Mouse (Mus musculus): Measurements from ENCODE around the gene Wfdc12.
"Not testable (repeated sequence)": the region's sequence is repeated elsewhere in the genome, so short reads cannot be mapped to it uniquely, and the experiment has no call there.

Wfdc12 gene
- long read RNA-seq, experiment 1, partial matches to known transcripts: 0 of 2 reads
- long read RNA-seq, experiment 1, other reads (novel, unspliced or antisense): 0 of 2 reads
- long read RNA-seq, experiment 2: 0 reads

- intact Hi-C loops (cut with DNase I): no loop called here
These were observed at the start of gene Wfdc12 for GRCm38 (mm10) chr2:164190576-164190975. Gene Wfdc12 (minus strand): TSS chr2:164190608.

- intact Hi-C loops (cut with DNase I): no loop called here
These were observed 48.0 kb upstream of the Wfdc12 start, which contains the start of gene Svs2 for GRCm38 (mm10) chr2:164238366-164238765. Gene Svs2 (minus strand): TSS chr2:164238466.

DNA sequence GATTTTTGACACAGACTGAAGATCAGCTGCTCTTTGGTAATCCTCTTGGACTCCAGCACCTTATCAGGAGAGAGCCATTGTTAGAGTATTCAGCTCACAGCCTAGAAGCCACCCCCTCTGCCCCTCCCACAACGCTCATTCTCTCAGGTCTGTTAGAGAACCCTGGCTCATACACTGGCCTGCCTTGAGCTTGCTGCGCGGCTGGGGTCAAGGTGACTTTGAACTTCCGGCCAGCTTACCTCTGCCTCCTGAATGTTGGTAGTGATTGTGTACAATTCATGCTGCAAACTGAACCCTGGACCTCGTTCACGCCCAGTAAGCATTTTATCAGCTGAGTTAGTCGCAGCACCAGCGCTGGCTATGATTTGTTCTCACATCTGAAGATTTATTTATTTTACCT, 42.3 kb upstream of the Wfdc12 start:
- intact Hi-C loops (cut with DNase I): no loop called here

GRCm38 (mm10) chr2:164228361-164229070, 38.1 kb upstream of the Wfdc12 start:
- intact Hi-C loops (cut with DNase I): no loop called here

- intact Hi-C loops (cut with DNase I): no loop called here
These were observed 31.1 kb upstream of the Wfdc12 start, which contains the start of gene Wfdc15b for GRCm38 (mm10) chr2:164221522-164221921. Gene Wfdc15b (minus strand): TSS chr2:164221660.

DNA sequence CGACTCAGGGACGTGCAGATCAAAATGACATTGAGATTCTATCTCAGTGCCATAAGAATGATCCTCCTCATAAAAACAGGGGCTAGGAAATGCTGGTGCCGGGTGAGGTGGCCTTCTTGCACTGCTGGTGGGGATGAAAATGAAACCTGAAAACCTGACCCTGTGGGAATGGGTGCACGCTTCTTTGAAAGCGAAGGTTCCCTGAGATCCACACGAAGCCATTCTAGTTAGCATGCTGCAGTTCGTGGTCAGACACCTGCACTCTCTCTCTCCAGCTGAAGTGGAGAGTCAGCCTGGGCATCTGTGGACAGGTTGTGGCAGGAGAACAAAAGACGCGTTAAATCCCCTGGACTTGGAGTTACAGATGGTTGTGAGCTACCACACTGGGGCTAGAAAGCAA, 28.9 kb upstream of the Wfdc12 start:
- intact Hi-C loops (cut with DNase I): no loop called here

DNA sequence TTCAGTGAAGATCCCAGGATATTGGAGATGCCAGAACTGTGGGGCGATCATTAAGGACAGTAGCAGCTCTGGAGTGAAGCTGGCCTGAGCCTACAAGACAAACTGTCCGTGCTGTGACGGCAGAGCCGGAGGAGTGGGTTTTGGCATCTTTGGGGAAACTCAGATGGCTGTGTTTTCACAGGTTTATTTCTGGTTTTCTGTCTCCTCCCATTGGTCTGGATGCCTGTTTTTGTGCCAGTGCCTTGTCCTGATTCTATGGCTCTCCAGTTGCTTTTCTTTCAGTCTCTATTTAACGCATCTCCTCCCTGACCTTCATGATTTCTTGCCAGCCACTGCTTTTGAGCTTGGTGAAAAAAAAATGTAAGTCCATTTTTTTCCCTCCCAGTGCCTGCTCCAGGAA, 22.3 kb upstream of the Wfdc12 start:
- intact Hi-C loops (cut with DNase I): no loop called here

DNA sequence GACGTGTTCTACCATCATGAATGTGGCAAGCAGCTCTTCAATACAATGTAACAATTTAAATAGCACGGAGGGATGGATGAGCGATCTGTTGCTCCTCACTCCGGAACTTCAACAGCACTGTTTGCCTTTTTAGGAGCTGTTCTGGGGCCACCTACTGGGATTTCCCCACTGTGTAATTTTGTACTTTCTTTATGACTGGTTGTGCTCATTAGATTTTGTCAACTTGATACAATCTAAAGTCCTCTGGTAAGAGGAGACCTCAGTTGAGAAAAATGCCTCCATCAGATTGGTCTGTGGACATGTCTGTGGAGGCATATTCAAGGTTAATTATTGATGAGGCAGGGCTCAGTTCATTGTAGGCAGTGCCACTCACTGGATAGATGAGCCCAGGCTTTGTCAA, 20.5 kb upstream of the Wfdc12 start:
- intact Hi-C loops (cut with DNase I): no loop called here

- intact Hi-C loops (cut with DNase I): no loop called here
These were observed 16.3 kb upstream of the Wfdc12 start for GRCm38 (mm10) chr2:164206676-164207075.

DNA sequence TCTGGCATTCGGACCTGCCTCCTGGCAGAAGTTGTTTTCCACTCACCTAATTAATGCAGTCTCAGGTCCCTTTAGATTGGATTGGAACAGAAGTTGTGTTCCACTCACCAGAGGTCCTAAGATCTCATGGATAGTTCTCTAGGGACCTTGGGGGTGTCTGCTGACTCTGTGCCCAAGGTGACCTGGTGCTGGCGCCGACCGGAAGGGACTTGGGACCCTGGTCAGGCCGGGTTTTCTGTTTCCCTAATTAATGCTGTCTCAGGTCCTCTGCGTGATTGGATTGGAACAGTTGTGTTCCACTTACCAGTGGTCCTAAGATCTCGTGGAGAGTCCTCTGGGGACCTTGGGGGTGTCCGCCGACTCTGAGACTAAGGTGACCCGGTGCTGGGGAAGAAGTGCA, 15.6 kb upstream of the Wfdc12 start:
- intact Hi-C loops (cut with DNase I): not testable (repeated sequence)

DNA sequence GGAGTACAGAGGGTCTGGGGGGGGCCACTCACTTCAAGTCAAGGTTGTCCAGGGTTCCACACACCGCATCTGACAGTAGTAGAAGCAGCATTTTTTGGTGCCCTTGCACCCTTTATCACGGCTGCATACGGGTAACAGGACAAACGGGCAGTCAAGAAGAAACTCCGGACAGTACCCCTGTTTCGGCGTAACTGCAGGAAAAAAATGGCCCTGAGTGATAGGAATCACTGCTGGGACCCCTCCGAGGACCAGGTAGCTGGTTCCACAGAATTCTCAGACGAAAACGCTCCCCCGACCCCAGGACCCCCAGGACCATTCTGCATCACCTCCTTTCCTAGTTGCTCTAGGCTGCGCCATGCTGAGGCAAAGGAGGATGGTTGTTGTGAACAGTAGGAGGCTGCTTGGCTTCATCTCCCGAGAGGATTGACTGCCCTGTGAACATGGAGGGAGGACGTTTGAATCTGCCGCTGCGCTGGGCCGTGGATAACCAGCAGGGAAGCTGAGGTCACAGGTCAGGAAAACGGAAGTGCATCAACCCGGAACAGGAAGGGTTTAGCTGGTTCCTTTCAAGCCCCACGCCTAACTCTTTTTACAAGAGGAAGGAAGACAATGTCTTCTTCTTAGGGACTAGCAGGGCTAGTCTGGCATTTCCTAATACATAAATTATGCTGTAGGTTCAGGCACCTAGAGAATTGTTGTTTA, 9.4 kb upstream of the Wfdc12 start, which contains the start of gene Wfdc15a:
Gene Wfdc15a (minus strand): TSS at position 505 of the 702 bp plus-strand sequence.
- intact Hi-C loops (cut with DNase I): no loop called here

GRCm38 (mm10) chr2:164196700-164196990, 6.2 kb upstream of the Wfdc12 start:
- intact Hi-C loops (cut with DNase I): no loop called here

DNA sequence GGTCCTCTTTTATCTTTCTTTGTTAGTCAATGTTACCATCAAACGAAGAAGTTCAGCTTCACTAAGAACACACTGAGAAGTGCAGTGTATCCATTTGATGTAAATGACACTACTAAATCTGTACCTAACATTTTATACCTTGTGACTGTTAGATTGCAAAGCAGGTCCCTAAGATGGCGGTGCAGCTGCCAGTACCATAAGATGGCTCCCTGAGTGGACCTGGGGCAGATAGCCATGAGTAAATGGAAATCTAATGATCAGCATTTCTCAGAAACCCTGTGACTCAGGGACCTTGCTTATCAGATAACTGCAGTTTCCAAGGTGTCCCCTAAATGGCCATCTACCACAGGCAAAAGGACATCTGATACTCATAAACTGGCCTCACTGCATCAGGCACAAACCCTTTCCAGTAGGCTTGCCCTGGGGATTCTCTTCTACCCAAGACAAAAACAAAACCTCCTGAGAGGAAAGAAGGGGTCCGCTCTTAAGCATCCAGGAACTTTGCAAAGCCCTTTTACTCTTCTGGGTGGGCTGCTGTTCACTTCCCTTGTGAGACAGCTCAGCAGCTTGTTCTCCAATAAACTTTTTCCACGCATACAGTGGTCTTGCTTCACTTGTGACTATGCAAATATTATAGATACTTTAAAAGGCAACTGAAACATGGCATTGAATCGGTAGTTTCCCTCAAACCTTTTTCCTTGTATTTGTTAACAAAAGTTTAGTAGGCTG, 5.7 kb upstream of the Wfdc12 start:
- intact Hi-C loops (cut with DNase I): no loop called here

DNA sequence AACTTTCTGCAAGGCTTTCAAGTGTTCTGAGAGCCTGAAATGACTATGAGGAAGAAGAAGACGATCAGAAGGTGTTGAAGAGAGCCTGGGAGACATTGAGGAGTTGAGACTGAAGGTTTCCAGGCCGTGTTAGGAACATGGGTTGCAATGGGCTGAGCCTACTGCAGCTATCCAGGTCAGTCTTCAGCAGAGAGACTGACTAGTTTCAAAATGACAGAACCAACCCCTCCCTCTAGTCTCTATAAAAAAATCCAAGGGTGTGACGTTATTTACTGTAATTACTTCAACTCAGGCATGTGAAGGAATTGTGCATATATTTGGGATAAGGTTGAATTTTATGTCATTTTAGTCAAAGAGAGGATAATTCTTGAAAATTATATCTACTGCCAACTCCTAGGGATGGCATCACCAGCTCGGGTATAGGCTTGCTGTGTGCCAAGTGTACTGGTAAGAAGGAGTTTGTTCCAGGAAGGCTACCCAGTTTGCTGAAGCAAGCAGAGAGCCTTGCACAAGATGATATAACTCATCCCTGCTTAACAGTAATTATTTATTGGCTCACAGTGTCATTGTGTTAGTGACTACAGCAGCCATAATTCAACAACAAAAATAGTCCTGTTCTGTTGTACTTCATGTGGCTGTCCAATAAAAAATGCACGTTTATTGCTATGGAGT, 4.7 kb upstream of the Wfdc12 start:
- intact Hi-C loops (cut with DNase I): no loop called here

- intact Hi-C loops (cut with DNase I): no loop called here
These were observed 1.9 kb upstream of the Wfdc12 start for GRCm38 (mm10) chr2:164192279-164192678.

DNA sequence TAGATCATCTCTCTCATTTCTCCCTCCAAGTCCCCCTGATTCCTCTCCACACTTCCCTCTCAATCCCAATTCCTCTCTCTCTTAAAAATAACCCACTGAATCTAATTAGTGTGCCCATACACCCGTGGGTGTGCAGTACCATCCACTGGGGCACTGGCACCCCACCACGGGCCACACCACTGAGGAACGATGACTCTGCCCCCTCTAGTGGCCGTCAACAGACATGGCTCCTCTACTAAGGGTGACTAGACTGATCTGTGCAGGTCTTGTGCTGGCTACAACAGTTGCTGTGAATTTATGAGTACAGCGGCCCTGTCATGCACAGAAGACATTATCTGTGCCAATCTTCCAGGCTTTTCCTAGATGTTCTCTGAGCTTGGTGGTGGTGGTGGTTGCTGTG, 1.7 kb downstream of the Wfdc12 start:
- intact Hi-C loops (cut with DNase I): no loop called here

DNA sequence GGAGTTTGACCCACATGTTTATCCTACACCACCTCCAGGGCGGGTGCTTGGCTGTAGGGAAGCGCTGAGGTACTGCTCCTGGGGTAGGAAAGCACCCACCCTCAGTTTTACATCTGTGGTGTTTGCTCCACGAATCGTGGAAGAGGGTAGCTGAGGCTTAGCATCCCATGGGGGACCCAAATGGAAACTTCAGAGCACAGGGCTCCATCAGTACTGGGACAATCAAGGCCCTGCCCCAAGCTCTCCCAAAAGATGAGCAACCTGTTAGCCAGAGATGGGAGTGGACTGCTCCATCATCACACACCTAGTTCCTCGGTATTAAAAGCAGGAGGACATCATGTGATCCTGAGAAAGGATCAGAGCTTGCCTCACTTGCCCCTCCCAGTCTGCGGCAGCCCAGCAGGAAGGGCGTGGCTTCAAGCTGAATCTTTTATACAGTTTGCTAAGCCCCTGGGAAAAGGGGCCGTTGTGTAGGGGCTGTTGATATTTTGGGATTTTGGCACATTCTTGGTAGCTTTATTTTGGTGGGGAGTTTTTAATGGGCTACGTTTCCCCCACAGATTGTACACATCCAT, 6.2 kb downstream of the Wfdc12 start:
- intact Hi-C loops (cut with DNase I): no loop called here

GRCm38 (mm10) chr2:164183340-164183739, 7.1 kb downstream of the Wfdc12 start:
- intact Hi-C loops (cut with DNase I): no loop called here

DNA sequence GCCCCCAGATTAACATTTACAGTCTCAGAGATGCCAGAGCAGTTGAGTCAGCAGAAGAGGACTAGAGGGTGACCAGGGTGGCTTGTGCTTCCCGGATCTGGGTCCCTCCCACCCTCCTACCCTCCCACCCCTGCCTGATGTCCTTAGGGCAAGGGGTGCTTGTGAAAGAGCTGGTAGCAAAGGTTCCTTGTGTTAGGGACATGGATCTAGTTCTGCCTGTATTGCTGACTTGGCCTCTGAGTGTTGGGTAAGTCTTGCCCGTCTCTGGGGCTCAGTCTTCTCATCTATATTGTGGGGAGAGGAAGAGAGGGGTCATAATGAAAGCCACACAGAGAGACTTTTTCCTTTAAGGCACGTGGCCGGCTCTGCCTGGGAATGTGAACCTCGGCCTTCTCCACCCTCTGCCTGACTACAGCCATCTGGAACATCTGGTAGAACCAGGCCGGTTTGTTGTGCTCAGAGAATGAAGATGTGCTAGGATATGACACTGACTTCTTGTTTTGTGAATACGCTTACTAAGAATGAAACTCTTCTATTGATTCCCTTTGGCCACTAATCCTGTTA, 7.6 kb downstream of the Wfdc12 start, which contains the start of gene Wfdc5:
Gene Wfdc5 (minus strand): TSS at position 51 of the 564 bp plus-strand sequence.
- intact Hi-C loops (cut with DNase I): no loop called here

GRCm38 (mm10) chr2:164180770-164181169, 9.6 kb downstream of the Wfdc12 start:
- intact Hi-C loops (cut with DNase I): loop anchor here (2.0 kb wide), 1 partner anchor 168 kb away; no protein-coding TSS in a partner anchor

Data from adrenal gland (tissue).